Mouse (Mus musculus) liver, adult 2 months (tissue): ENCODE measurements around the gene Bmi1. TPM values are rescaled to one million over a fixed set of nuclear protein-coding genes. Genes with fewer than 3 reads are reported as not detected.

ENCODE experiments used
- DNase-seq: peaks from one replicate; pipeline ENCODE4 v3.0.0-alpha.2; 2011; ENCODE audit warnings: low read depth, low spot score; ENCODE audit errors: extremely low read depth
- H3K27ac ChIP-seq: fragments of 200-500 bp; replicated peaks from 2 replicates; pipeline ENCODE4 v1.5.1; 2012; ENCODE audit warnings: low read depth, mild to moderate bottlenecking, control low read depth, inconsistent platforms, low read length; ENCODE audit not compliant: insufficient read depth
- H3K27me3 ChIP-seq: fragments of 200-500 bp; 2 replicates; pipeline ENCODE4 v1.6.1; 2012; ENCODE audit warnings: mild to moderate bottlenecking, moderate library complexity, low read length, inconsistent platforms; ENCODE audit not compliant: control insufficient read depth, insufficient read depth
- H3K36me3 ChIP-seq: fragments of 200-500 bp; 2 replicates; pipeline ENCODE4 v1.6.1; 2012; ENCODE audit warnings: low read length, inconsistent platforms; ENCODE audit not compliant: control insufficient read depth, insufficient read depth
- H3K4me1 ChIP-seq: fragments of 200-500 bp; 2 replicates; pipeline ENCODE4 v1.6.1; 2011; ENCODE audit warnings: low read length; ENCODE audit not compliant: control insufficient read depth, insufficient read depth
- H3K4me3 ChIP-seq: fragments of 200-500 bp; 2 replicates; pipeline ENCODE4 v1.5.1; 2011; ENCODE audit warnings: low read depth, mild to moderate bottlenecking, control low read depth, low read length, moderate library complexity; ENCODE audit not compliant: insufficient read depth
- H3K79me2 ChIP-seq: fragments of 200-500 bp; 2 replicates; pipeline ENCODE4 v1.6.1; 2012; ENCODE audit warnings: inconsistent platforms, mild to moderate bottlenecking, low read length, moderate library complexity; ENCODE audit not compliant: control insufficient read depth, insufficient read depth
- H3K9ac ChIP-seq: fragments of 200-500 bp; 2 replicates; pipeline ENCODE4 v1.6.1; 2012; ENCODE audit warnings: low read depth, mild to moderate bottlenecking, control low read depth, inconsistent platforms, low read length
- CTCF ChIP-seq: fragments of 200-500 bp; IDR thresholded peaks from 2 replicates; pipeline ENCODE4 v1.5.1; 2011; ENCODE audit warnings: low read depth, low read length, control low read depth
- POLR2A ChIP-seq: fragments of 200-500 bp; IDR thresholded peaks from 2 replicates; pipeline ENCODE4 v1.6.1; 2011; ENCODE audit warnings: low read length, control low read depth; ENCODE audit not compliant: insufficient read depth; ENCODE audit errors: extremely low read depth
- WGBS: fragments of 180-500 bp; shearing (Covaris S2); methylation state at CpG from one replicate; pipeline ENCODE4 v1.1.7; 2018; 5-methylcytosine and 5-hydroxymethylcytosine counted together
- polyA plus RNA-seq: library from polyadenylated mRNA; depleted of rRNA; stranded (reverse); fragments of >200 nt; gene quantifications from 2 replicates; pipeline ENCODE4 v1.2.3, GENCODE M21; 2012
- total RNA-seq: library from RNA; depleted of rRNA; stranded (reverse); fragments of >200 nt; gene quantifications from 2 replicates; pipeline ENCODE4 v1.2.3, GENCODE M21; 2014

The Bmi1 gene
- total and polyA plus RNA-seq, 2 experiments = 8.1 to 19.9 TPM

GRCm38 (mm10) chr2:18697591-18698244, 20.9 kb downstream of the Bmi1 start:
- 15% methylated on average over 4 of the region's 4 CpGs for WGBS
- Histone ChIP-seq H3K4me1 (no peaks in the 10 kb centered on the region; the same call in 1 of the 2 replicates), H3K36me3 (no peaks in the 10 kb centered on the region), H3K27me3 (peaks cover 28% of the 10 kb centered on the region), H3K4me3 (no peak overlapping the region), H3K9ac (no peak overlapping the region), H3K27ac (no peak overlapping the region), H3K79me2 (no peaks in the 10 kb centered on the region)
- no peak for DNase-seq
- TF ChIP-seq CTCF (no peak), POLR2A (no peak)

GRCm38 (mm10) chr2:18698663-18699385, 22.0 kb downstream of the Bmi1 start:
- no peaks in the 10 kb centered on the region for H3K36me3 ChIP-seq
- no peak for DNase-seq
- H3K4me1 ChIP-seq = no peaks in the 10 kb centered on the region
- no peaks in the 10 kb centered on the region for H3K79me2 ChIP-seq
- no peak overlapping the region for H3K4me3 ChIP-seq
- 4% methylated on average over 56 of the region's 56 CpGs for WGBS
- no peak overlapping the region for H3K27ac ChIP-seq
- TF ChIP-seq POLR2A (no peak), CTCF (no peak)
- H3K27me3 ChIP-seq = peaks cover 28% of the 10 kb centered on the region
- H3K9ac ChIP-seq = no peak overlapping the region

GRCm38 (mm10) chr2:18699401-18699990, 22.7 kb downstream of the Bmi1 start:
- WGBS = 3% methylated on average over 11 of the region's 11 CpGs
- no peaks in the 10 kb centered on the region for H3K79me2 ChIP-seq
- H3K27ac ChIP-seq = no peak overlapping the region
- H3K4me3 ChIP-seq = no peak overlapping the region
- H3K36me3 ChIP-seq = no peaks in the 10 kb centered on the region
- no peak for DNase-seq
- H3K4me1 ChIP-seq = no peaks in the 10 kb centered on the region
- TF ChIP-seq CTCF = no peak
- peaks cover 28% of the 10 kb centered on the region for H3K27me3 ChIP-seq
- no peak overlapping the region for H3K9ac ChIP-seq

- Histone ChIP-seq H3K9ac (no peak overlapping the region), H3K4me1 (no peaks in the 10 kb centered on the region), H3K27ac (no peak overlapping the region), H3K4me3 (no peak overlapping the region), H3K27me3 (peaks cover 3% of the 10 kb centered on the region; the same call in 1 of the 2 replicates), H3K36me3 (no peaks in the 10 kb centered on the region), H3K79me2 (no peaks in the 10 kb centered on the region)
- 58% methylated on average over 3 of the region's 3 CpGs for WGBS
- TF ChIP-seq CTCF (no peak), POLR2A (no peak)
- DNase-seq = no peak
Measured at GRCm38 (mm10) chr2:18710356-18710755, 33.5 kb downstream of the Bmi1 start.

- H3K36me3 ChIP-seq = no peaks in the 10 kb centered on the region
- DNase-seq = peak; percentile 21
- H3K4me1 ChIP-seq = no peaks in the 10 kb centered on the region
- H3K9ac ChIP-seq = no peak overlapping the region
- 56% methylated on average over 2 of the region's 2 CpGs for WGBS
- no peak for TF ChIP-seq POLR2A
- no peak for TF ChIP-seq CTCF
- no peaks in the 10 kb centered on the region for H3K79me2 ChIP-seq
- H3K27ac ChIP-seq = no peak overlapping the region
- peaks cover 3% of the 10 kb centered on the region; the same call in 1 of the 2 replicates for H3K27me3 ChIP-seq
- no peak overlapping the region for H3K4me3 ChIP-seq
Measured at GRCm38 (mm10) chr2:18713071-18713470, 36.3 kb downstream of the Bmi1 start.

- Histone ChIP-seq H3K4me3 (no peak overlapping the region), H3K9ac (no peak overlapping the region), H3K79me2 (no peaks in the 10 kb centered on the region), H3K4me1 (no peaks in the 10 kb centered on the region), H3K27ac (no peak overlapping the region), H3K36me3 (no peaks in the 10 kb centered on the region), H3K27me3 (peaks cover 3% of the 10 kb centered on the region; the same call in 1 of the 2 replicates)
- no peak for DNase-seq
- TF ChIP-seq POLR2A = no peak
- 71% methylated on average over 3 of the region's 3 CpGs for WGBS
Measured at GRCm38 (mm10) chr2:18714337-18714736, 37.5 kb downstream of the Bmi1 start.
